Mouse (Mus musculus) liver, postnatal 0 days (tissue): Measurements from ENCODE around the gene Dclk3. TPM values are rescaled to one million over a fixed set of nuclear protein-coding genes. Genes with fewer than 3 reads are reported as not detected.
A peak's percentile ranks its signal among the peaks of the same experiment; 100 is the strongest.

Experiments
- ATAC-seq: fragments of 200-750 bp; cut with Nextera tagmentation; 2 replicates; pipeline ENCODE4 v1.8.0; 2017; ENCODE audit warnings: mild to moderate bottlenecking, moderate library complexity
- DNase-seq: peaks from one replicate; pipeline ENCODE4 v3.0.0-alpha.2; 2016
- H3K27ac ChIP-seq: fragments of 300-500 bp; sonication (generic); 2 replicates; pipeline ENCODE4 v1.5.1; 2014; ENCODE audit warnings: antibody characterized with exemption, moderate library complexity, mild to moderate bottlenecking, low read depth
- H3K27me3 ChIP-seq: fragments of 300-500 bp; sonication (generic); 2 replicates; pipeline ENCODE4 v1.6.1; 2014; ENCODE audit warnings: low read length, control low read depth, mixed read lengths; ENCODE audit not compliant: insufficient read depth
- H3K36me3 ChIP-seq: fragments of 300-500 bp; sonication (generic); replicated peaks from 2 replicates; pipeline ENCODE4 v1.6.1; 2014; ENCODE audit warnings: mild to moderate bottlenecking, control low read depth, low read length, moderate library complexity, mixed read lengths; ENCODE audit not compliant: insufficient read depth
- H3K4me1 ChIP-seq: fragments of 300-500 bp; sonication (generic); 2 replicates; pipeline ENCODE4 v1.6.1; 2014; ENCODE audit warnings: antibody characterized with exemption, mild to moderate bottlenecking, control low read depth; ENCODE audit not compliant: insufficient read depth
- H3K4me2 ChIP-seq: fragments of 300-500 bp; sonication (generic); 2 replicates; pipeline ENCODE4 v1.6.1; 2014; ENCODE audit warnings: low read depth, mild to moderate bottlenecking, low read length, moderate library complexity, mixed read lengths
- H3K4me3 ChIP-seq: fragments of 300-500 bp; sonication (generic); 2 replicates; pipeline ENCODE4 v1.5.1; 2014; ENCODE audit warnings: low read depth, low read length
- H3K9ac ChIP-seq: fragments of 300-500 bp; sonication (generic); replicated peaks from 2 replicates; pipeline ENCODE4 v1.6.1; 2014; ENCODE audit warnings: mild to moderate bottlenecking, moderate library complexity
- H3K9me3 ChIP-seq: fragments of 300-500 bp; sonication (generic); 2 replicates; pipeline ENCODE4 v1.6.1; 2016; ENCODE audit warnings: mild to moderate bottlenecking, control low read depth, low read length, mixed read lengths
- CTCF ChIP-seq: sonication (generic); IDR thresholded peaks from 2 replicates; pipeline ENCODE4 v1.5.1; 2016; ENCODE audit warnings: antibody characterized with exemption, low read depth
- EP300 ChIP-seq: IDR thresholded peaks from 2 replicates; pipeline ENCODE4 v1.6.1; 2016; ENCODE audit warnings: antibody characterized with exemption, low read depth, mild to moderate bottlenecking
- WGBS: fragments of 180-500 bp; shearing (Covaris S2); extraction: QIAGEN DNeasy Blood & Tissue Kit; methylation state at CpG from one replicate; pipeline ENCODE4 v1.1.7; 2014; ENCODE audit not compliant: insufficient replicate concordance; 5-methylcytosine and 5-hydroxymethylcytosine counted together
- polyA plus RNA-seq: library from polyadenylated mRNA; unstranded; fragments of >200 nt; fragmentation: Nextera tagmentation; extraction: Ambion mirVana; gene quantifications from 2 replicates; pipeline ENCODE4 v1.2.1, GENCODE M21; 2015

Gene Dclk3
- polyA plus RNA-seq, 1 experiment from 2014 or later = 0.27 TPM

GRCm38 (mm10) chr9:111428698-111429362 is 10.1 kb upstream of the Dclk3 start:
- ATAC-seq (no peak), DNase-seq (peak; percentile 18)
- Histone ChIP-seq H3K9me3 (no peaks in the 10 kb centered on the region), H3K4me3 (no peak overlapping the region), H3K4me1 (no peaks in the 10 kb centered on the region), H3K9ac (no peak overlapping the region), H3K4me2 (no peak overlapping the region), H3K27ac (no peak overlapping the region), H3K27me3 (no peaks in the 10 kb centered on the region), H3K36me3 (no peaks in the 10 kb centered on the region)
- no peak for TF ChIP-seq CTCF
- WGBS = 63% methylated on average over 8 of the region's 8 CpGs

GRCm38 (mm10) chr9:111429363-111429750 is 9.5 kb upstream of the Dclk3 start:
- Histone ChIP-seq H3K9me3 (no peaks in the 10 kb centered on the region), H3K9ac (no peak overlapping the region), H3K27ac (no peak overlapping the region), H3K27me3 (no peaks in the 10 kb centered on the region), H3K36me3 (no peaks in the 10 kb centered on the region), H3K4me2 (no peak overlapping the region), H3K4me3 (no peak overlapping the region), H3K4me1 (no peaks in the 10 kb centered on the region)
- 55% methylated on average over 2 of the region's 2 CpGs for WGBS
- ATAC-seq (no peak), DNase-seq (no peak)
- TF ChIP-seq CTCF (no peak), EP300 (no peak)

- ATAC-seq (no peak), DNase-seq (no peak)
- H3K4me1 ChIP-seq = no peaks in the 10 kb centered on the region
- no peak overlapping the region for H3K4me2 ChIP-seq
- no peak overlapping the region for H3K4me3 ChIP-seq
- no peak overlapping the region for H3K27ac ChIP-seq
- H3K9me3 ChIP-seq = no peaks in the 10 kb centered on the region
- TF ChIP-seq EP300 (no peak), CTCF (no peak)
- no peak overlapping the region for H3K9ac ChIP-seq
- 79% methylated on average over 2 of the region's 2 CpGs for WGBS
- H3K36me3 ChIP-seq = no peaks in the 10 kb centered on the region
- H3K27me3 ChIP-seq = peaks cover 14% of the 10 kb centered on the region; the same call in 1 of the 2 replicates
Observed at GRCm38 (mm10) chr9:111435429-111435828, 3.5 kb upstream of the Dclk3 start.

- Histone ChIP-seq H3K9me3 (no peaks in the 10 kb centered on the region), H3K4me3 (no peak overlapping the region), H3K36me3 (no peaks in the 10 kb centered on the region), H3K27ac (no peak overlapping the region), H3K4me2 (no peak overlapping the region), H3K27me3 (peaks cover 16% of the 10 kb centered on the region; the same call in 1 of the 2 replicates), H3K9ac (no peak overlapping the region), H3K4me1 (no peaks in the 10 kb centered on the region)
- 56% methylated on average over 8 of the region's 8 CpGs for WGBS
- no peak for ATAC-seq
- TF ChIP-seq EP300 (no peak), CTCF (no peak)
- DNase-seq = no peak
Observed at GRCm38 (mm10) chr9:111439836-111440201, 938 bp downstream of the Dclk3 start.

- TF ChIP-seq CTCF = no peak
- TF ChIP-seq EP300 = no peak
- Histone ChIP-seq H3K9ac (no peak overlapping the region), H3K27me3 (peaks cover 16% of the 10 kb centered on the region; the same call in 1 of the 2 replicates), H3K4me2 (no peak overlapping the region), H3K27ac (no peak overlapping the region), H3K36me3 (no peaks in the 10 kb centered on the region), H3K4me1 (no peaks in the 10 kb centered on the region), H3K4me3 (no peak overlapping the region), H3K9me3 (no peaks in the 10 kb centered on the region)
- 75% methylated on average over 6 of the region's 6 CpGs for WGBS
- DNase-seq (no peak), ATAC-seq (no peak)
Observed at GRCm38 (mm10) chr9:111440446-111440845, 1.6 kb downstream of the Dclk3 start.

GRCm38 (mm10) chr9:111441151-111441550 is 2.3 kb downstream of the Dclk3 start:
- Histone ChIP-seq H3K4me1 (no peaks in the 10 kb centered on the region), H3K27me3 (peaks cover 16% of the 10 kb centered on the region; the same call in 1 of the 2 replicates), H3K9me3 (no peaks in the 10 kb centered on the region), H3K4me2 (no peak overlapping the region), H3K27ac (no peak overlapping the region), H3K36me3 (no peaks in the 10 kb centered on the region), H3K4me3 (no peak overlapping the region), H3K9ac (no peak overlapping the region)
- DNase-seq = no peak
- TF ChIP-seq EP300 = no peak
- ATAC-seq = no peak
- 75% methylated on average over 2 of the region's 2 CpGs for WGBS

GRCm38 (mm10) chr9:111446204-111446603 is 7.3 kb downstream of the Dclk3 start:
- no peak overlapping the region for H3K9ac ChIP-seq
- DNase-seq (no peak), ATAC-seq (no peak)
- no peak overlapping the region for H3K27ac ChIP-seq
- H3K36me3 ChIP-seq = no peaks in the 10 kb centered on the region
- no peaks in the 10 kb centered on the region for H3K27me3 ChIP-seq
- H3K4me3 ChIP-seq = no peak overlapping the region
- no peaks in the 10 kb centered on the region for H3K9me3 ChIP-seq
- H3K4me1 ChIP-seq = 0 out of 2 replicates have a peak, but pooled peaks cover 2% of the 10 kb centered on the region
- WGBS = 66% methylated on average over 2 of the region's 2 CpGs
- no peak for TF ChIP-seq EP300
- TF ChIP-seq CTCF = no peak
- no peak overlapping the region for H3K4me2 ChIP-seq
